Mouse (Mus musculus): ENCODE measurements around the gene Thbs3. TPM values are rescaled to one million over a fixed set of nuclear protein-coding genes. Genes with fewer than 3 reads are reported as not detected.

The Thbs3 gene
- polyA plus RNA-seq, 1 experiment: 139 TPM

GRCm38 (mm10) chr3:89270891-89271290 is 55.9 kb downstream of the Thbs3 start:
- WGBS: 29% methylated on average over 6 of the region's 6 CpGs
- peaks cover 19% of the 10 kb centered on the region for H3K4me1 ChIP-seq (ENCODE audit: control insufficient read depth, insufficient read depth, low read length)
- DNase-seq: peak; percentile 53
- no peak overlapping the region for H3K4me3 ChIP-seq (replicated peaks; ENCODE audit: extremely low read depth, low read depth, low read length)
- TF ChIP-seq POLR2A (IDR thresholded peaks at IDR 0.05; ENCODE audit: borderline replicate concordance, extremely low read depth, low read depth, low read length) (no peak), CTCF (IDR thresholded peaks at IDR 0.05; ENCODE audit: insufficient read depth, low read length) (no peak)

GRCm38 (mm10) chr3:89271760-89272159 is 56.8 kb downstream of the Thbs3 start:
- H3K4me3 ChIP-seq (replicated peaks; ENCODE audit: extremely low read depth, low read depth, low read length): no peak overlapping the region
- DNase-seq: peak; percentile 31
- TF ChIP-seq POLR2A (IDR thresholded peaks at IDR 0.05; ENCODE audit: borderline replicate concordance, extremely low read depth, low read depth, low read length) (no peak), CTCF (IDR thresholded peaks at IDR 0.05; ENCODE audit: insufficient read depth, low read length) (no peak)
- WGBS: 47% methylated on average over 6 of the region's 6 CpGs
- H3K4me1 ChIP-seq (ENCODE audit: control insufficient read depth, insufficient read depth, low read length): peaks cover 25% of the 10 kb centered on the region

- peak overlapping the region; percentile 7 for H3K4me3 ChIP-seq (replicated peaks; ENCODE audit: extremely low read depth, low read depth, low read length)
- 68% methylated on average over 13 of the region's 13 CpGs for WGBS
- DNase-seq: no peak
Measured at GRCm38 (mm10) chr3:89276061-89276460, 61.1 kb downstream of the Thbs3 start.

More at GRCm38 (mm10) chr3:89276061-89276460, 61.1 kb downstream of the Thbs3 start:
- H3K4me1 ChIP-seq (ENCODE audit: control insufficient read depth, insufficient read depth, low read length): peaks cover 11% of the 10 kb centered on the region
- TF ChIP-seq POLR2A (IDR thresholded peaks at IDR 0.05; ENCODE audit: borderline replicate concordance, extremely low read depth, low read depth, low read length): 0 out of 2 replicates have a peak, but pooled peaks have one; percentile 13
- TF ChIP-seq CTCF (IDR thresholded peaks at IDR 0.05; ENCODE audit: insufficient read depth, low read length): no peak

Other genes starting within 250 kb of the Thbs3 start
- gene Rusc1, start 121.9 kb upstream of the Thbs3 start, polyA plus RNA-seq (2012; rRNA removed): 56.3 and 61.3 TPM in 2 replicates
- not detected in 2 replicates for gene Gm43738, start 114.1 kb upstream of the Thbs3 start, polyA plus RNA-seq (2012; rRNA removed)
- gene Fdps, start 113.2 kb upstream of the Thbs3 start, polyA plus RNA-seq (2012; rRNA removed): 81.2 and 128 TPM in 2 replicates
- gene Pklr, start 79.0 kb upstream of the Thbs3 start, polyA plus RNA-seq (2012; rRNA removed): 0.94 and 1.1 TPM in 2 replicates
- 0.33 and 0.67 TPM in 2 replicates for gene Hcn3, start 55.0 kb upstream of the Thbs3 start, polyA plus RNA-seq (2012; rRNA removed)
- gene Clk2, start 50.4 kb upstream of the Thbs3 start, polyA plus RNA-seq (2012; rRNA removed): 55.4 and 67.8 TPM in 2 replicates
- 123 and 127 TPM in 2 replicates for gene Scamp3, start 37.7 kb upstream of the Thbs3 start, polyA plus RNA-seq (2012; rRNA removed)
- gene Fam189b, start 32.0 kb upstream of the Thbs3 start, polyA plus RNA-seq (2012; rRNA removed): 36.7 and 39.0 TPM in 2 replicates
- gene Gba, start 12.3 kb upstream of the Thbs3 start, polyA plus RNA-seq (2012; rRNA removed): 56.4 and 94.2 TPM in 2 replicates
- 107 and 110 TPM in 2 replicates for gene Mtx1, start 11.9 kb downstream of the Thbs3 start, polyA plus RNA-seq (2012; rRNA removed)
- 294 and 354 TPM in 2 replicates for gene Muc1, start 13.9 kb downstream of the Thbs3 start, polyA plus RNA-seq (2012; rRNA removed)
- 189 and 252 TPM in 2 replicates for gene Krtcap2, start 30.8 kb downstream of the Thbs3 start, polyA plus RNA-seq (2012; rRNA removed)
- gene Trim46, start 31.1 kb downstream of the Thbs3 start, polyA plus RNA-seq (2012; rRNA removed): 11.0 and 11.8 TPM in 2 replicates
- gene Dpm3, start 44.2 kb downstream of the Thbs3 start, polyA plus RNA-seq (2012; rRNA removed): 411 and 476 TPM in 2 replicates
- gene Slc50a1, start 55.4 kb downstream of the Thbs3 start, polyA plus RNA-seq (2012; rRNA removed): 228 and 297 TPM in 2 replicates
- gene Efna1, start 66.0 kb downstream of the Thbs3 start, polyA plus RNA-seq (2012; rRNA removed): 132 and 134 TPM in 2 replicates
- gene Efna3, start 107.8 kb downstream of the Thbs3 start, polyA plus RNA-seq (2012; rRNA removed): 4.1 and 20.3 TPM in 2 replicates
- 7.3 and 9.3 TPM in 2 replicates for gene Efna4, start 122.8 kb downstream of the Thbs3 start, polyA plus RNA-seq (2012; rRNA removed)
- gene Adam15, start 134.8 kb downstream of the Thbs3 start, polyA plus RNA-seq (2012; rRNA removed): 190 and 225 TPM in 2 replicates
- gene Dcst2, start 146.8 kb downstream of the Thbs3 start, polyA plus RNA-seq (2012; rRNA removed): 0.28 and 0.31 TPM in 2 replicates
- gene Dcst1, start 150.1 kb downstream of the Thbs3 start, polyA plus RNA-seq (2012; rRNA removed): 0.06 TPM in 1 of 2 replicates, not detected in the other
- gene Zbtb7b, start 179.6 kb downstream of the Thbs3 start, polyA plus RNA-seq (2012; rRNA removed): 63.0 and 64.0 TPM in 2 replicates
- gene Lenep, start 187.6 kb downstream of the Thbs3 start, polyA plus RNA-seq (2012; rRNA removed): 0.45 and 1.5 TPM in 2 replicates
- 22.9 and 26.6 TPM in 2 replicates for gene Flad1, start 196.7 kb downstream of the Thbs3 start, polyA plus RNA-seq (2012; rRNA removed)
- gene Cks1b, start 203.2 kb downstream of the Thbs3 start, polyA plus RNA-seq (2012; rRNA removed): 6.7 and 11.7 TPM in 2 replicates
- gene Shc1, start 203.3 kb downstream of the Thbs3 start, polyA plus RNA-seq (2012; rRNA removed): 69.8 and 84.6 TPM in 2 replicates
- gene Pygo2, start 215.0 kb downstream of the Thbs3 start, polyA plus RNA-seq (2012; rRNA removed): 60.6 and 138 TPM in 2 replicates
- 66.2 and 78.1 TPM in 2 replicates for gene Pbxip1, start 221.5 kb downstream of the Thbs3 start, polyA plus RNA-seq (2012; rRNA removed)
- gene Pmvk, start 239.4 kb downstream of the Thbs3 start, polyA plus RNA-seq (2012; rRNA removed): 35.3 and 52.1 TPM in 2 replicates

Measured in lung, adult 2 months (tissue).